Comparison of ENCODE assay signal across 23 mouse cellular contexts in the genomic region with DNA sequence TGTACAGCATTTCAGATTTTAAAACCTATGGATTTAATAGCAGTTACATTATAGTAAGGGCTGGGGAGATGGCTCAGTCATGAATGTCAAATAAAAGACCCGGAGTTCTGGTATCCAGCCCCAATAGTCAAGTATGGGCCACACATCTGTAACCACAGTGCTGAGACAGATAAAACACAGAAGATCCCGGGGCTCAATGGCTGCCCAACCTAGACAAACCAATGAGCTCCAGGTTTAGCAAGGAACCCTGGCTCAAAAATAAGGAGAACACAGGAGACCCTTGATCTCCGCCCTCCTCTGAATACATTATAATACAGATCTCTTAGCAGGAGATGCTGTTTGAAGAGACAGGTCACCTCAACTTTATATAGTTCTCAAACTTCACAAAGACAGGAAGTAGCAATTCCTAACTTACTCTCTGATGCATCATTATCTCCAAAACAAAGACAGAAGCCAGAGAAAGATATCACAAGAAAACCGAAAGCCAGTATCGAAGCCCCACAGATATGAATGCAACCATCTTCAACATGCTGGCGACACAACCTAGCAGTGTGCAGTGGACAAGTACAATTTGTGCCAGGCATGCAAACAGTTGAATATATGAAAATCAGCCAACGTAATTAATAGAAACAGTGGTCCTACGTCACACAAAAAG. TPM values are rescaled to one million over a fixed set of nuclear protein-coding genes. Genes with fewer than 3 reads are reported as not detected.
DNase-seq lines count a peak whose midpoint lies in the region; ATAC-seq and TF ChIP-seq lines count a peak whose summit lies in the region.
"Had no signal": no experiment of that assay in that cellular context is flagged by ENCODE, and none has a peak within 500 bp of the region (broad histone marks: within the 10 kb centered on the region; RNA-seq: fewer than 3 reads in every experiment).

No protein-coding gene starts in this region.

- WGBS in stomach, embryonic 15.5 days, result 87% methylated on average over 8 of the region's 8 CpGs
- WGBS in stomach, postnatal 0 days, result 94% methylated on average over 8 of the region's 8 CpGs
- WGBS in liver, embryonic 12.5 days (ENCODE audit: insufficient replicate concordance), result 28% methylated on average over 8 of the region's 8 CpGs

- H3K9me3 ChIP-seq in stomach, embryonic 15.5 days, result no peaks in the 10 kb centered on the region
- no peaks in the 10 kb centered on the region for H3K9me3 ChIP-seq in stomach, postnatal 0 days (ENCODE audit: control insufficient read depth, low read length)
- no peaks in the 10 kb centered on the region for H3K9me3 ChIP-seq in liver, embryonic 12.5 days (replicated peaks)
- H3K9me3 ChIP-seq: embryonic facial prominence, embryonic 12.5 days; forebrain, embryonic 15.5 days; heart, embryonic 12.5 days; hindbrain, embryonic 12.5 days; midbrain, embryonic 10.5 days had no signal

- DNase-seq in stomach, postnatal 0 days (ENCODE audit: low spot score), result no peak
- no peak for DNase-seq in testis, postnatal 14 days (ENCODE audit: low spot score)
- DNase-seq in heart, postnatal 4 days, result no peak
- no peak for DNase-seq in right cerebral cortex, postnatal 14 days
- DNase-seq: adrenal gland, postnatal 36 days; cerebellum, adult 18-20 months; cerebellum, postnatal 14 days; heart, postnatal 10 days; kidney, postnatal 36 days; layer of hippocampus, postnatal 36 days; lung, embryonic 14.5 days; thymus, postnatal 4 days had no signal

- no peaks in the 10 kb centered on the region for H3K4me1 ChIP-seq in stomach, embryonic 15.5 days
- no peaks in the 10 kb centered on the region for H3K4me1 ChIP-seq in stomach, postnatal 0 days (replicated peaks; ENCODE audit: control insufficient read depth, insufficient read depth)
- peaks cover 29% of the 10 kb centered on the region for H3K4me1 ChIP-seq in liver, embryonic 12.5 days
- H3K4me1 ChIP-seq: embryonic facial prominence, embryonic 12.5 days; forebrain, embryonic 15.5 days; heart, embryonic 12.5 days; hindbrain, embryonic 12.5 days; midbrain, embryonic 10.5 days had no signal

- ATAC-seq in stomach, embryonic 15.5 days (ENCODE audit: insufficient read depth, low FRiP score, low read depth), result peak; percentile 53; the same call in 1 of the 2 replicates
- ATAC-seq in stomach, postnatal 0 days (ENCODE audit: low FRiP score, low TSS enrichment), result no peak
- peak; percentile 93 for ATAC-seq in liver, embryonic 12.5 days
- 0 out of 2 replicates have a peak, but pooled peaks have one; percentile 24 for ATAC-seq in megakaryocyte, adult 5-6 weeks (ENCODE audit: poor library complexity, severe bottlenecking)
- ATAC-seq: CD4-positive, CD25-positive, alpha-beta regulatory T cell, adult 4 months; forebrain, embryonic 15.5 days; intestine, postnatal 0 days; Patski had no signal

- H3K27ac ChIP-seq in stomach, embryonic 15.5 days, result no peak overlapping the region
- H3K27ac ChIP-seq in stomach, postnatal 0 days (replicated peaks), result no peak overlapping the region
- H3K27ac ChIP-seq in liver, embryonic 12.5 days, result peak overlapping the region; percentile 67
- H3K27ac ChIP-seq: embryonic facial prominence, embryonic 12.5 days; forebrain, embryonic 15.5 days; hindbrain, embryonic 12.5 days; midbrain, embryonic 10.5 days had no signal

- no peak overlapping the region for H3K4me3 ChIP-seq in stomach, embryonic 15.5 days (replicated peaks)
- no peak overlapping the region for H3K4me3 ChIP-seq in stomach, postnatal 0 days (ENCODE audit: low read depth, low read length)
- peak overlapping the region; percentile 37 for H3K4me3 ChIP-seq in liver, embryonic 12.5 days
- H3K4me3 ChIP-seq: embryonic facial prominence, embryonic 12.5 days; forebrain, embryonic 15.5 days; heart, embryonic 12.5 days; hindbrain, embryonic 12.5 days; midbrain, embryonic 10.5 days had no signal

- no peaks in the 10 kb centered on the region for H3K27me3 ChIP-seq in stomach, embryonic 15.5 days (replicated peaks)
- no peaks in the 10 kb centered on the region for H3K27me3 ChIP-seq in stomach, postnatal 0 days (ENCODE audit: control insufficient read depth, insufficient read depth, low read length)
- H3K27me3 ChIP-seq in liver, embryonic 12.5 days (replicated peaks), result no peaks in the 10 kb centered on the region
- H3K27me3 ChIP-seq: embryonic facial prominence, embryonic 12.5 days; forebrain, embryonic 15.5 days; heart, embryonic 12.5 days; hindbrain, embryonic 12.5 days; Patski had no signal

- TF ChIP-seq EP300 in stomach, postnatal 0 days (optimal IDR thresholded peaks at IDR 0.05), result no peak

- TF ChIP-seq CTCF in stomach, postnatal 0 days (IDR thresholded peaks at IDR 0.05; ENCODE audit: low read depth), result no peak

- no peak overlapping the region for H3K9ac ChIP-seq in stomach, embryonic 15.5 days
- no peak overlapping the region for H3K9ac ChIP-seq in stomach, postnatal 0 days (ENCODE audit: low read length)
- H3K9ac ChIP-seq in liver, embryonic 12.5 days, result peak overlapping the region; percentile 52
- H3K9ac ChIP-seq: embryonic facial prominence, embryonic 12.5 days; forebrain, embryonic 15.5 days; heart, embryonic 12.5 days; hindbrain, embryonic 12.5 days; lung, embryonic 14.5 days had no signal

- H3K4me2 ChIP-seq in stomach, embryonic 15.5 days, result no peak overlapping the region
- H3K4me2 ChIP-seq in stomach, postnatal 0 days (replicated peaks; ENCODE audit: low read depth), result no peak overlapping the region
- peak overlapping the region; percentile 70 for H3K4me2 ChIP-seq in liver, embryonic 12.5 days
- H3K4me2 ChIP-seq: embryonic facial prominence, embryonic 12.5 days; forebrain, embryonic 15.5 days; heart, embryonic 12.5 days; hindbrain, embryonic 12.5 days; lung, embryonic 14.5 days had no signal

- H3K36me3 ChIP-seq in stomach, embryonic 15.5 days, result 0 out of 2 replicates have a peak, but pooled peaks cover 25% of the 10 kb centered on the region
- H3K36me3 ChIP-seq in stomach, postnatal 0 days (ENCODE audit: control insufficient read depth, insufficient read depth, low read length), result peaks cover 4% of the 10 kb centered on the region
- H3K36me3 ChIP-seq in liver, embryonic 12.5 days, result peaks cover 69% of the 10 kb centered on the region

RNA-seq across cellular contexts. Expression of a gene that starts 21.1 kb away (rescaled TPM):
- 14.3 and 15.6 TPM in 2 replicates for polyA plus RNA-seq in stomach, embryonic 15.5 days (2015; fragmentation: Nextera tagmentation; extraction: Ambion mirVana)
- 5.4 and 6.4 TPM in 2 replicates for polyA plus RNA-seq in stomach, postnatal 0 days (2015; fragmentation: Nextera tagmentation; extraction: Ambion mirVana)
- 6.7 and 8.0 TPM in 2 replicates for polyA plus RNA-seq in liver, embryonic 12.5 days (2016; fragmentation: Nextera tagmentation; extraction: Ambion mirVana)
- 24.4 and 26.2 TPM in 2 replicates for total RNA-seq in megakaryocyte, adult 5-6 weeks (2015)
- 31.9 and 41.4 TPM in 2 replicates for total RNA-seq in megakaryocyte, adult 5-6 weeks (2017)
- 10 to 100 TPM; 36.7 to 36.8 TPM for total RNA-seq in heart, postnatal 4 days (2021)
